Mouse (Mus musculus): ENCODE data around the gene Gm5168. TPM values are rescaled to one million over a fixed set of nuclear protein-coding genes. Genes with fewer than 3 reads are reported as not detected.
"Not testable (repeated sequence)": the region's sequence is repeated elsewhere in the genome, so short reads cannot be mapped to it uniquely, and the experiment has no call there.

The Gm5168 gene
- polyA plus RNA-seq (2017; shearing (Covaris generic)), result not detected

- not testable (repeated sequence) for ATAC-seq
Observed at GRCm38 (mm10) chrX:26050941-26051340, at the start of gene Gm5168. TSS of gene Gm5168 (minus strand) at chrX:26051041.

Other genes with a start within 250 kb of the Gm5168 start
- not detected for gene Gm2012, start 180.3 kb upstream of the Gm5168 start, polyA plus RNA-seq (2017; shearing (Covaris generic))